Comparison of ENCODE assay signal across 24 mouse cellular contexts in genomic region chr15:96960343-96960742, GRCm38 (mm10).
A peak's percentile ranks its signal among the peaks of the same experiment; 100 is the strongest.
DNase-seq lines count a peak whose midpoint lies in the region; ATAC-seq and TF ChIP-seq lines count a peak whose summit lies in the region.
"Had no signal": no experiment of that assay in that cellular context is flagged by ENCODE, and none has a peak within 500 bp of the region (broad histone marks: within the 10 kb centered on the region; RNA-seq: fewer than 3 reads in every experiment).

No protein-coding gene starts in this region.

- H3K27ac ChIP-seq in embryonic facial prominence, embryonic 14.5 days (replicated peaks; ENCODE audit: low read depth, low read length), result no peak overlapping the region
- no peak overlapping the region for H3K27ac ChIP-seq in embryonic facial prominence, embryonic 10.5 days (replicated peaks)
- no peak overlapping the region for H3K27ac ChIP-seq in heart, postnatal 0 days (ENCODE audit: low read depth)
- H3K27ac ChIP-seq: embryonic facial prominence, embryonic 15.5 days; hindbrain, embryonic 10.5 days; hindbrain, embryonic 13.5 days; intestine, embryonic 15.5 days had no signal

- H3K36me3 ChIP-seq in embryonic facial prominence, embryonic 14.5 days (ENCODE audit: control insufficient read depth, insufficient read depth, low read length), result no peaks in the 10 kb centered on the region
- H3K36me3 ChIP-seq in embryonic facial prominence, embryonic 10.5 days (replicated peaks), result no peaks in the 10 kb centered on the region
- no peaks in the 10 kb centered on the region for H3K36me3 ChIP-seq in heart, postnatal 0 days (replicated peaks; ENCODE audit: control insufficient read depth, insufficient read depth, low read length)
- H3K36me3 ChIP-seq: embryonic facial prominence, embryonic 15.5 days; heart, embryonic 12.5 days; hindbrain, embryonic 10.5 days; hindbrain, embryonic 13.5 days; intestine, embryonic 15.5 days had no signal

- no peak for TF ChIP-seq CTCF in heart, postnatal 0 days (IDR thresholded peaks at IDR 0.05; ENCODE audit: low read depth)

- no peak overlapping the region for H3K4me3 ChIP-seq in embryonic facial prominence, embryonic 14.5 days (ENCODE audit: low read depth, low read length)
- H3K4me3 ChIP-seq in embryonic facial prominence, embryonic 10.5 days, result no peak overlapping the region
- H3K4me3 ChIP-seq in heart, postnatal 0 days (ENCODE audit: low read depth, low read length), result no peak overlapping the region
- H3K4me3 ChIP-seq: embryonic facial prominence, embryonic 15.5 days; heart, embryonic 12.5 days; hindbrain, embryonic 10.5 days; hindbrain, embryonic 13.5 days; intestine, embryonic 15.5 days had no signal

- H3K9ac ChIP-seq in embryonic facial prominence, embryonic 14.5 days (ENCODE audit: low read depth, low read length), result no peak overlapping the region
- no peak overlapping the region for H3K9ac ChIP-seq in heart, postnatal 0 days (replicated peaks; ENCODE audit: low read depth, low read length)
- H3K9ac ChIP-seq: embryonic facial prominence, embryonic 15.5 days; forebrain, postnatal 0 days; heart, embryonic 12.5 days; hindbrain, embryonic 13.5 days; intestine, embryonic 15.5 days had no signal

- intact Hi-C loops in heart, postnatal 10 days (cut with DNase I), result no loop called here

- peak; percentile 50 for DNase-seq in embryonic facial prominence, embryonic 14.5 days (ENCODE audit: low spot score)
- no peak for DNase-seq in embryonic facial prominence, embryonic 10.5 days (ENCODE audit: low spot score)
- DNase-seq in heart, postnatal 0 days (ENCODE audit: low spot score), result peak; percentile 55
- DNase-seq in heart, postnatal 10 days, result no peak
- peak; percentile 5 for DNase-seq in right cerebral cortex, adult 18-20 months
- no peak for DNase-seq in right cerebral cortex, postnatal 4 days
- DNase-seq in cerebellum, adult 18-20 months, result no peak
- DNase-seq: adrenal gland, postnatal 10 days; adrenal gland, postnatal 36 days; cerebellum, adult 11 months; cerebellum, adult 8-10 months; cerebellum, postnatal 10 days; cerebellum, postnatal 36 days; embryo, embryonic 11 days; forebrain, postnatal 0 days; gastrocnemius, postnatal 14 days; heart, postnatal 36 days had no signal

- H3K4me2 ChIP-seq in embryonic facial prominence, embryonic 14.5 days (ENCODE audit: low read depth, low read length), result no peak overlapping the region
- H3K4me2 ChIP-seq in heart, postnatal 0 days (ENCODE audit: low read depth, low read length), result no peak overlapping the region
- H3K4me2 ChIP-seq: embryonic facial prominence, embryonic 15.5 days; heart, embryonic 12.5 days; hindbrain, embryonic 13.5 days; intestine, embryonic 15.5 days had no signal

- TF ChIP-seq EP300 in heart, postnatal 0 days (IDR thresholded peaks at IDR 0.05; ENCODE audit: low read depth), result no peak

- H3K27me3 ChIP-seq in embryonic facial prominence, embryonic 14.5 days (replicated peaks; ENCODE audit: control insufficient read depth, insufficient read depth, low read length), result no peaks in the 10 kb centered on the region
- H3K27me3 ChIP-seq in embryonic facial prominence, embryonic 10.5 days (replicated peaks; ENCODE audit: low read depth, poor library complexity, severe bottlenecking), result no peaks in the 10 kb centered on the region
- no peaks in the 10 kb centered on the region for H3K27me3 ChIP-seq in heart, postnatal 0 days (ENCODE audit: control insufficient read depth, insufficient read depth, low read length)
- H3K27me3 ChIP-seq: embryonic facial prominence, embryonic 15.5 days; heart, embryonic 12.5 days; hindbrain, embryonic 13.5 days; intestine, embryonic 15.5 days had no signal

- ATAC-seq in embryonic facial prominence, embryonic 14.5 days (ENCODE audit: low read depth), result no peak
- ATAC-seq in heart, postnatal 0 days (ENCODE audit: insufficient read depth, low read depth), result peak; percentile 62; the same call in 1 of the 2 replicates
- ATAC-seq: forebrain, embryonic 14.5 days; forebrain, postnatal 0 days; hindbrain, embryonic 16.5 days; intestine, embryonic 15.5 days had no signal

- WGBS in embryonic facial prominence, embryonic 14.5 days, result 86% methylated on average over 11 of the region's 11 CpGs
- WGBS in embryonic facial prominence, embryonic 10.5 days, result 95% methylated on average over 11 of the region's 11 CpGs
- WGBS in heart, postnatal 0 days, result 60% methylated on average over 11 of the region's 11 CpGs

- no peaks in the 10 kb centered on the region for H3K4me1 ChIP-seq in embryonic facial prominence, embryonic 14.5 days (ENCODE audit: control insufficient read depth, insufficient read depth, low read length)
- H3K4me1 ChIP-seq in embryonic facial prominence, embryonic 10.5 days, result peaks cover 11% of the 10 kb centered on the region
- 0 out of 2 replicates have a peak, but pooled peaks cover 3% of the 10 kb centered on the region for H3K4me1 ChIP-seq in heart, postnatal 0 days (ENCODE audit: control insufficient read depth, insufficient read depth)
- H3K4me1 ChIP-seq: hindbrain, embryonic 13.5 days; intestine, embryonic 15.5 days had no signal

- H3K9me3 ChIP-seq in embryonic facial prominence, embryonic 14.5 days (ENCODE audit: control insufficient read depth, low read length), result no peaks in the 10 kb centered on the region
- H3K9me3 ChIP-seq in embryonic facial prominence, embryonic 10.5 days, result no peaks in the 10 kb centered on the region
- no peaks in the 10 kb centered on the region for H3K9me3 ChIP-seq in heart, postnatal 0 days (replicated peaks; ENCODE audit: control insufficient read depth, low read length)
- H3K9me3 ChIP-seq: embryonic facial prominence, embryonic 15.5 days; hindbrain, embryonic 10.5 days; hindbrain, embryonic 13.5 days; intestine, embryonic 15.5 days had no signal

Comparison
In these comparisons a context has a peak if more than half of its experiments do, and no peak if none do; other contexts are left out.
1. DNase-seq: peak in embryonic facial prominence, embryonic 14.5 days (single experiment), heart, postnatal 0 days (single experiment) and right cerebral cortex, adult 18-20 months (single experiment); none in embryonic facial prominence, embryonic 10.5 days (single experiment), heart, postnatal 10 days (0 of 2), right cerebral cortex, postnatal 4 days (single experiment) and cerebellum, adult 18-20 months (0 of 2).